2 mouse cellular contexts compared by ENCODE assay signal in the genomic region with DNA sequence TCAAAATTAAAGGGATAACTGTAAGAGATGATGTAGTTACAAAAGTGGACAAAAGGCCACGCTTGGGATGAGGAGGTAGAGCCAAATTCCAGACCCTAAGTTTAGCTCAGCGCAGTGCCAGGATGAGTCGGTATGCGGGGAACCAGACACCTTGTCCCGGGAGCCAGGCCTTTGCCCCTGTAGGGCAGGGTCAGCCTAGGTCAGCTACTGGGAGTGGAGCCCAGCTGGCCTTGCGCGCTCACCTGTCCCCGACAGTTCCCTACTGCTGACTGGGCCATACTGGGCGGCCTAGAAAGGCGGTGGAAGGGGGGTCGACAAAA.
TF ChIP-seq lines count a peak whose summit lies in the region.

No protein-coding gene starts in this region.

TF ChIP-seq in C2C12, 6 proteins besides CTCF, POLR2A, EP300 and RAD21:
- TF ChIP-seq MYOD1 (IDR thresholded peaks at IDR 0.05; ENCODE audit: control insufficient read depth, insufficient read length, low read depth) (no peak), MAX (IDR thresholded peaks at IDR 0.05) (no peak), MYOG (IDR thresholded peaks at IDR 0.05; ENCODE audit: control insufficient read depth, extremely low read depth, insufficient read length) (no peak), FOSL1 (IDR thresholded peaks at IDR 0.05; ENCODE audit: insufficient read depth, low read length, poor library complexity, severe bottlenecking) (no peak), CEBPB (IDR thresholded peaks at IDR 0.05; ENCODE audit: low read depth) (no peak), USF1 (IDR thresholded peaks at IDR 0.05; ENCODE audit: low read depth) (no peak)

TF ChIP-seq in MEL, 35 proteins besides CTCF, POLR2A, EP300 and RAD21:
- TF ChIP-seq ZKSCAN1 (IDR thresholded peaks at IDR 0.05; ENCODE audit: low read depth, low read length) (no peak), USF2 (IDR thresholded peaks at IDR 0.05; ENCODE audit: borderline replicate concordance in 1 of 2, insufficient read depth in 1 of 2, low read depth in 1 of 2, low read length in 2 of 2) (no peak), NRF1 (IDR thresholded peaks at IDR 0.05; ENCODE audit: insufficient read depth, low read depth, low read length, poor library complexity, severe bottlenecking) (no peak), MAZ (IDR thresholded peaks at IDR 0.05; ENCODE audit: low read depth, low read length) (no peak), RCOR1 (IDR thresholded peaks at IDR 0.05; ENCODE audit: low read depth, low read length) (no peak), ZNF384 (IDR thresholded peaks at IDR 0.05; ENCODE audit: low read depth, low read length) (no peak), JUND (IDR thresholded peaks at IDR 0.05; ENCODE audit: low read depth, low read length) (no peak), GABPA (IDR thresholded peaks at IDR 0.05; ENCODE audit: low read depth, low read length) (no peak), USF1 (IDR thresholded peaks at IDR 0.05; ENCODE audit: low read depth, low read length) (no peak), ELF1 (IDR thresholded peaks at IDR 0.05; ENCODE audit: low read depth, low read length) (no peak), UBTF (IDR thresholded peaks at IDR 0.05; ENCODE audit: borderline replicate concordance, insufficient read depth, low read depth, low read length) (no peak), ZC3H11A (IDR thresholded peaks at IDR 0.05; ENCODE audit: low read depth, low read length) (no peak)
TF ChIP-seq in MEL: peak in this region for 0.
